Mouse (Mus musculus): ENCODE measurements around the gene Bag5.

The Bag5 gene

DNA sequence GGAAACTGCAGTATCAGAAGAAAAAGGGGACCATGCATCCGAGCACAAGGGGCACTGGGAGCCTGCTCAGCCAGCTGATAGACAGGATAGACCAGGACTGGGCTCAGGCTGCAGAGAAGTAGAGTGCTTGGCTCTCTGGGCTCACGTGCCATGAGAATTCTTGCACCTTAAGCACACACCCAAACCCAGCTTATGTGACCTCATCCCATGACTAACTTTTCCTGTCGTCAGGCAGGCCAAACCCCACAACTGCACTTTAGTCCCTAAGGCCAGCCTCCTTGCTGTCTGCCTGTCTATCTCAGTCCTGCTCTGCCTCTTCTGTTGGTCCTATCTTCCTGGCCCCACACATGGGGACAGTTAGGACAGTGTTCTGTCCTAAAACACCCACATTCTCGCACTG is 15.3 kb downstream of the Bag5 start:
- no peak for DNase-seq

DNA sequence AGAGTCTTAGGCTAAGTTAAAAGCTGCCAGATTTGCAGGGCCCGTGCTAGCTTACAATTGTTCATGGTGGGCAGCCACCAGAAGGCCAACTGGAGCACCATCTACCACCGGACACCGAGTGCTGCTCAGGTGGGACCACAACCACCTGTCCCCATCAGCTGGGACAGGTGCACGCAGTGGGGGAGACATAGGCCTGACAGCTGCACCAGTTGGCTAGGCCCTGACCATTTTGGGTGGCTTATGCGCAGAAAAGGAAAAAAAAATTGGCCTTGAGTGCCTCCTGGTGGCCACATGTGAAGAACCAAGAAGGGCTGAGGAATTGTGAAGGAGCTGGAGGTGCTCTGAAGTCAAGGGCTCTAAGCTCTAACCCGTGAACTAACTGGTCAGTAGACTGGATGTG is 16.8 kb downstream of the Bag5 start:
- peak; percentile 65 to 85 for DNase-seq

DNA sequence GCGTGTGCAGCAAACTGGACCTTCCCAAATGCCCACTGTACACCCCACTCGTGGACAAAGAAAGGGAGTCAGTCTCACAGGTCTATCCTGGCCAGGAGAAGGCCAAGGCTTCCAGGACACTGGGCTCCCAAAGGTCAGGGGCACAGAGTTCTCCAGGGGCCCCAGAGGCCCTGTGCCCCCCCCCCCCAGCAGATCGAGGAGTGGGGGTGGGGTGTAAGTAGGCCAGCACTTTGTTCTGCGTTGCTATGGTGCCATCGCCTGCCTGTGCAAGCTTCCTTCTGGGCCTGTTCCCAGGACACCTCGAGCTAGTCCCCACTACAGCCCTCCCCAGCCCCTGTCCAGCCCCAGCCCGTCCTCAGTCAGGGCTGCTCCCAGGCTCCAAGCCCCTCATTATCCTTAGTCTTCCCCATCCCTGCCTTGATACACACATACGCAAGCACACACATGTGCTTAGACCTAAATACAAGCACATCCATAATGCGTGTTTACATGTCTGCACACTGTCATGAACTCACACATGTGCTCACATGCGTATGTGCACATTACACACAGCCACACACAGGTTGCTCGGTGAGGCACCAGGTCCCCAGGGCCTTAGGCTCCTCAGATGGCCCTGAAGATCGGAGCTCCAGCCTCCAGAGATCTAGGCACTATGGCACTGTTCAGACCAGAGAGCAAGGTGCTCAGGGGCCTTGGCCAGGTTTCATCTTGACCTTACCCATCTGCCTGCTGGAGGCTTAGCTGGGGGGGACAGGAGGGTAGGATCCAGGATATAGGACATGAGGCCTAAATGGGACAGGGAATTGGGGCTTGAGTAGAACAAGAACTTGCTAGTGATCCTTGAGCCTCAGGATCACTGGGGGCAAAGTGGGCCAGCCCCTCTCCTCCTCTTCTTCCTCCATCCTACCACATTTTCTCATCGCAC is 17.9 kb downstream of the Bag5 start:
- peak; percentile 39 to 69 for DNase-seq

GRCm38 (mm10) chr12:111694271-111694781 is 18.7 kb downstream of the Bag5 start:
- peak in 1 of 2 experiments; percentile 79 for DNase-seq

DNA sequence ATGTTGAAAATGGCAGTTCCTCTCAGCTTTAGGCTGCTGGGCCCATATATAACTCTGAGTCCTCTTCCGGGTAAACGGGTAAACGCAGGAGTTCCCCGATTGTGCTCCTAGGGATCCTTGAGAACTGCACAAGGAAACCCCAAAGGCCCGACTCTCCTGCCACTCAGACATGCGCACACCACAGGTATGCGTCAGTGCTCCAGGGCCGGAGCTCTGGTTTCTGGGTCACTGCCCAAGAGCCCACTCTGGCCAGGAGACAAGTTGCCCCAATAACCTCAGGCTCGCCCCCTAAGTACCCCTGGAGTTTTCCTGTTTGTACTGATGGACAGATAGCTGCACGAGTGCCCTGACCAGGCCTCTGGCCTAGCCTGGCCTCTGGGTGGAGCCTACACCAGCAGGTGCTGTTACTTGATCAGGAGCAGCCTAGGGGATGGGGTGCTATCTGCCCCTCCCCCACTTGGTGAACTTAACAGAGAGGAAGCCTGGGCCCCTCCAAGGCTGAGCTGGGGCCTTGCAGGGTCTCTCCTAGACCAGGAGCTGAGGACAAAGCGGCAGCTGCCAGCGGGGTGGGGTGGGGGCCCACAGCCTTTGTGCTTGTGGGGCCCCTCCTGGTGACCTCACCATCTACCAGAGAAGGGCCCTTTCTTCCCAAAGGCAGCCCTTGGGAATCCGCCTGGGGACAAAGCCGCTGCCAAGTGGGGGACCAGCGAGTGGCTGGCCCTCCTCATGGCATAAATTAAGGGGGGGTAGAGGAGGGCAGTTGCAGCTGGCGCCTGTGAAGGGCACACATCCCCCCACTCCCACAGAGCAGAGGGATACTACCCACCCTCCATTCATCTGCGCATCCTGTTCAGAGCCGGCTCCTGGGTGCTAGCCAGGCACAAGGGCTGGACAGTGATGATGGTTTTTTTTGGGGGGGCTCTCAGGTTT is 19.5 kb downstream of the Bag5 start:
- peak in 1 of 2 experiments; percentile 46 for DNase-seq

- peak in 1 of 2 experiments; percentile 22 for DNase-seq
Observed at GRCm38 (mm10) chr12:111692899-111693298, 20.2 kb downstream of the Bag5 start.

DNA sequence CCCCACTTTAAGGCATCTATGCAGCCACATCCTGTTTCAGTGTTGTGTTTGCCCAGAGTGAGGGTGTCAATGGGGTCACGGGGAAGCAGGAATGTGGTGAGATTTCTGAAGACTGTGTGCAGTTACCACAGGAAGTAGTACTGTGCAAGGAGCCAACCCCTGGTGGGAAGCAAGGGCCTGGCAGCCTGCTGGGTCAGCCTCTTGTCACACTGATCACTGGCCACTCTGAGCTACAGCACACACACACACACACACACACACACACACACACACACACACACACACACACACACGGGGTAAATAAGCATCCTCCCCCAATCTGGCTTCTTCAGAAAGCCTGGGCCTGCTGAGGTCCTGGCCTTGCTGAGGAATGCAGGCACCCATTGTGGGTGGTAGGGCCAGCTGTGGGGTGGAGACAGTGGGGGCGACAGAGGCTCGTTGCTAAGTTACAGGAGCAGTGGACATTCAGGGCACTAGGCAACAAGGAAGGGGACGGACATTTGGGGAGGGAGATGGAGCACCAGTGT is 21.6 kb downstream of the Bag5 start:
- peak; percentile 70 to 87 for DNase-seq

GRCm38 (mm10) chr12:111689426-111689825 is 23.6 kb downstream of the Bag5 start:
- DNase-seq: peak in 1 of 2 experiments; percentile 62

DNA sequence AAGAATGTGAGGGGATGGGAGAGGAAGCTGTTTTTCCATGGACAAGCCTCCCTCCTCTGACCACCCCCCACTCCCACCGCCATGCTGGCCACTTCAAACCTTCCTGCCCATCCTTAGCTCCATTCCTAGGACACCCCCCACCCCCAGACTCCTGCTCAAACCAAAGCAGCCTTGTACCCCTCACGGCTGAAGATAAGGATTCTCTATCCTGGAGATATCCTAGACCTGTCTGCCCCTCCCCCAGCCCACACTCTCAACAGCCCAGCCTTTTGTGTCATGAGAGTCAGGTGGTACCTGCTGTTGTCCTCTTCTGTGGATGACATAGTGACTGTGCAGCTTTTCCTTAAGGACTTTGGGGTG is 25.0 kb downstream of the Bag5 start:
- DNase-seq: no peak

DNA sequence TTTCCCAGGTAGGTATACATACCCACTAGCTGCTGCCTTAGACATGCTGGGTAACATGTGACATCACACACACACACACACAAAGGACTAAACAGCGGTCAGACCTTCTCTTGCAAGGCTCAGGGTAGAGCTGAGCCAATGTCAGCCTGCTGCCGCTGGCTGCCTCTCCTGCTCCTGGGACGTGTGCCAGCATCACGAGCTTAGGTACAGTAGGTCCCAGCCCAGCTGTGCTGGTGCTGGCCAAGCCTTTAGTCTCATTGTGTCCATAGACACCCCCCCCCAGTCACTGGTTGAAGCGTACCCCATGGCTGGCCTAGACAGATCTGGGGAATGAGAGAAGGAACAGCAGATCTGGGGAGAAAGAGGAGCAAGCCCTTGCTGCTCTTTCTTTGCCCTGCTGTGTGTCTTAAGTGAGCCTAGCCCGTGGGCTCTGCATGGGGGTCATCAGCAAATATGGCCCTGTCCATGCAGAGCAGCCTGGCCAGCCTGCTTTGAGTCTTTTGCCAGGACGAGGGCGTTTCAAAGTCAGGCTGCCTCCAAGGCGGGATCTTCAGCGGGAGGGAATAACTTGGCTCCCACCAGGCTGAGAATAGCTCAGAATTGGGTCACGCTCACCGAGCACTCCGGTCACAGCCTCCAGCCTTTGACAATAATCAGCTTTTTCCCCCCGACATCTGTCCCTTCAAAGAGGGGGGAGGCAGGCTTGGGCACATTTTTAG is 25.5 kb downstream of the Bag5 start:
- DNase-seq: peak; percentile 71 to 87

DNA sequence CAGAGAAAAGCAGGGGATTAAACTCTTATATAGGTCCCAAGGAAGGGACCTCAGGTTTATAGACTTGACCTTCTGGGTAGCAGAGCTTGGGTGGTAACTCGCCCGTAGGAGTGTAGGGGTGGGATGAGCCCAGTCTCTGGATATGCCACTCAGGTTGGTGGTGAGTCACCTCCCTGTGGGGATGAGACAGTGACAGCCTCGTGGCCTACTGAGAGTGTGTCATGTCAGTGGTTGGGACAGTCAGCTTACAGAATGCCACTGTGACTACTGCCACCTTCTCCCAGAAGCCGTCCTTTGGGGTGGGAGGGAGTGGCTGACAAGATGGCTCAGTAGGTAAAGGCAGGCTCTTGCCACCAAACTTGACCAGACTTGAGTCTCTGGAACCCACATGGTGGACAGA is 26.7 kb downstream of the Bag5 start:
- DNase-seq: no peak

DNA sequence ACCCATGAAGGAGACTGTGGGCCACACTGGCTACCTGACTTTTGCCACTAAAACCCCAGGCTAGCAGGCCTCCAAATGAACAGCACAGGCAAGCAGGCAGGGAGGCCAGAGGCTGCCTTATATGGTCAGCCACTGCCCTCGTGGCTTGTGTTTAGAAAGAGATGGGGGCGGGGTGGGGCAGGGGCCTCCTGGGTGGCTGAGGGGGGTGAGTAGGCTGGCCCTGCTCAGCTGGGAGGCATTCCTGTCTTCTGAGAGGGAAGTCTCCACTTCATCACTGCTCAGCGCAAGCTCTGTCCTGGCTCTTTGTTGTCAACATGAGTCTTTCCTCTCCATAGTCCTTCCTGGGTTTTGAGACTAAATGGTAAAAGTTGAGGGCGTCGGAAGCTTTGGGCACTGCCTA is 30.3 kb downstream of the Bag5 start:
- peak in 1 of 2 experiments; percentile 78 for DNase-seq

DNA sequence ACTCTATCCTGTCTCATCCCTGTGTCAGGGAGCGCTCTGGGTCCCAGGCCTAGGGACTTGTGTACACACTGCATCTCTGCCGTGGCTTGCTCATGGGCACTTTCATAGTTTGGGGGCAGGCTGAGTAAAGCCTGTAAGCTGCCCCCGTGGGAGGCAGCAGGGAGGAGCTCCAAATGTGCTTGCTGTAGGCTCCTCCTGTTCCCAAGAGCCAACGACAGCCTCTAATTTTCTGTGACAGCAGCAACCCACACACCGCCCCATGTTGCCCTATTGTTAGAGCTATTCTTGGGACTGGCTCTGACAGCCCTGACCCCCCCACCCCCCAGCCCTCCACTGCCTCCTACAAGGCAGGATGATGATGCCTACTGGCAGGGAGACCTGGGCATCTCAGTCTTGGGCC is 31.1 kb downstream of the Bag5 start:
- DNase-seq: peak in 1 of 2 experiments; percentile 73

DNA sequence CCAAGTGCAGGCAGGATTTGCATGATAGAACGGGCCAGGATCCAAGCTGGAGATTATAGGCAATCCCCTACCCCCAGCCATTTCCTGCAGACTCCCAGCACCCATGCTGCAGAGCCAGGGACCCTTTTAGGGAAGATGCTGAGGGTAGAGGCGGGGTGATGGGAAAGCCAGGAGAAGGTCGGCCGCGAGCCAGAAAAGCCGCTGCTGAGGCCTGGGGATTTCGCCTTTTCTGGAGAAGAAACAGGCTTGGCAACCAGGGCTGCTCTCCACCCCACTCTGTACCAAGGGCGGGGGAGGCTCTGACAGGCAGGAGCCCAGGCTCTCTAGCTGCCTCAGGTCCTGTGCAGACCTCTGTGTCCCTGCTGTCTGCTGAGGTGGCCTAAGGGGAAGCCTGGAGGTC is 31.8 kb downstream of the Bag5 start:
- peak; percentile 62 to 84 for DNase-seq

GRCm38 (mm10) chr12:111680661-111681060 is 32.4 kb downstream of the Bag5 start:
- DNase-seq: no peak

DNA sequence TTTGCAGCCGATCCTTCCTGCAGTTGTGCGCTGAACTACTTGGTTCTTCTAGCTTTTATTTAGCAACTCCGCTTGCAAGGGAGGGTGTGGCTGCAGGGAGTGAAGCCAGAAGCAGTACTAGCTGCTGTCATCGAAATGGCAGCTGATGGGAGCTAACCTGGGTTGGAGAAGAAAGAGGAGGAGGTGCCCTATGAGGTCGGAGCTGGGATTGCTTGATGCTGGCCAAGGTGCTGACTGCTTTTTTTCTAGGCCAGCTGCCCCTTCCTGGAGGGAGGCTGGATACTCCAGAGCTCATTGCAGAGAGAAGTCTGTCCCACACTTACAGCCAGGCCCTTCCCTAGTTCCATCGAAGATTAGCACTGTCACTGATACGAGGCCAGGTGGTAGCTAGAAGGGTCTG is 34.1 kb downstream of the Bag5 start:
- DNase-seq: no peak

DNA sequence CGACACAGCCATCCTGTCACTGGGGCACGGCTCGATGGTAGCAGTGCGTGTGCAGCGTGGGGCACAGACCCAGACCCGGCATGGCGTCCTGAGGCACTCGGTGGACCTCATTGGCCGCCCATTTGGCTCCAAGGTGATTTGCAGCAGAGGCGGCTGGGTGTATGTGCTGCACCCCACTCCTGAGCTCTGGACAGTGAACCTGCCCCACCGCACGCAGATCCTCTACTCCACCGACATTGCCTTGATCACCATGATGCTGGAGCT is 34.5 kb downstream of the Bag5 start:
- no peak for DNase-seq

- DNase-seq: peak; percentile 92
Observed at GRCm38 (mm10) chr12:111677882-111678669, 35.0 kb downstream of the Bag5 start, which contains the start of gene Trmt61a. Trmt61a (plus strand) TSS chr12:111678105.

GRCm38 (mm10) chr12:111677421-111677820 is 35.6 kb downstream of the Bag5 start:
- DNase-seq: peak in 1 of 2 experiments; percentile 57

DNA sequence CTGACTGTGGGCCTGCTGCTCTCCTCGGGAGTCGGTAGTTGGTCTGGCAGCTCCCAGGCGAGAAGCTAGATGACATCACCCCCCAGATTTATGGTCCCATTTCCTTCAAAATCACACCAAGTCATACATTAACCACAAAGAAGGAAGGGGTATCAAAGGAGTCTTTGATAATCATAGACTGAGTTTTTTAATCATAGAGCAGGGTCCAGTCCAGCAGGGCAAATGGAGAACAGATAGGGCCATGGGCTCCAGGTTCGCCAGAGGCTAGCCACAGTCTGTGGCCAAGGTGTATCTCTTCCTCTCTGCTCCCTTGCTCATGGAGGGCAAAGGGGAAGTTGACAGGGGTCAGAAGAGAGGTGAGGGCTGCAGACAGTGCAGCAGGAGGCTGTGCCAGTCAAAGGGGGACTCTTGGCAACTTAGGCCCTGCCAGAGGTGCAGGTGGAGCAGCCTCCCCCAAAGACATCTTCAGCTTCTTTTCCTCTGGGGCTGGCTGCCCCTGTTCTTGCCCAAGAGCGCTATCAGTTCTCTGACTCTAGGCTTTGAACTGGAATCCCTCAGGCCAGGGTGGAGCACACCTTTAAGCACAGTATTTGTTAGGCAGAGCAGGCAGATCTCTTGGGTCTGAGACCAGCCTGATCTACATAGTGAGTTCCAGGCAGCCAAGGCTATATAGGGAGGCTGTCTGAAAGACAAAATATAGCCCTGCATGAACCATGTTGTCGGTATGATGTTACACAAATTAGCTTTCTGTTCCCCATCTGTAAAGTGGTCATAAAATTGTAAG is 37.1 kb downstream of the Bag5 start:
- no peak for DNase-seq

All from lung, postnatal 4 days (tissue).